ENCODE assay signal across 9 mouse cellular contexts in genomic region chr16:44493868-44494267, GRCm38 (mm10).
DNase-seq lines count a peak whose midpoint lies in the region; ATAC-seq lines count a peak whose summit lies in the region.
"Had no signal": no experiment of that assay in that cellular context is flagged by ENCODE, and none has a peak within 500 bp of the region (broad histone marks: within the 10 kb centered on the region; RNA-seq: fewer than 3 reads in every experiment).

No protein-coding gene starts in this region.

- H3K4me3 ChIP-seq in hindbrain, embryonic 13.5 days, result no peak overlapping the region
- no peak overlapping the region for H3K4me3 ChIP-seq in hindbrain, embryonic 10.5 days
- no peak overlapping the region for H3K4me3 ChIP-seq in embryonic facial prominence, embryonic 11.5 days (ENCODE audit: low read depth, low read length)
- no peak overlapping the region for H3K4me3 ChIP-seq in heart, embryonic 10.5 days
- H3K4me3 ChIP-seq: neural tube, embryonic 12.5 days had no signal

- 29% methylated on average over 6 of the region's 6 CpGs for WGBS in hindbrain, embryonic 13.5 days
- 62% methylated on average over 6 of the region's 6 CpGs for WGBS in hindbrain, embryonic 10.5 days
- WGBS in embryonic facial prominence, embryonic 11.5 days, result 33% methylated on average over 6 of the region's 6 CpGs
- 49% methylated on average over 6 of the region's 6 CpGs for WGBS in heart, embryonic 10.5 days

- no peaks in the 10 kb centered on the region for H3K9me3 ChIP-seq in hindbrain, embryonic 13.5 days
- H3K9me3 ChIP-seq in hindbrain, embryonic 10.5 days, result 0 out of 2 replicates have a peak, but pooled peaks cover 4% of the 10 kb centered on the region
- H3K9me3 ChIP-seq in embryonic facial prominence, embryonic 11.5 days (replicated peaks; ENCODE audit: control insufficient read depth, low read length), result no peaks in the 10 kb centered on the region
- H3K9me3 ChIP-seq in heart, embryonic 10.5 days, result no peaks in the 10 kb centered on the region; the same call in 1 of the 2 replicates
- H3K9me3 ChIP-seq: neural tube, embryonic 12.5 days had no signal

- peak overlapping the region; percentile 75 for H3K27ac ChIP-seq in hindbrain, embryonic 13.5 days
- no peak overlapping the region for H3K27ac ChIP-seq in hindbrain, embryonic 10.5 days
- peak overlapping the region; percentile 28; the same call in 1 of the 2 replicates for H3K27ac ChIP-seq in embryonic facial prominence, embryonic 11.5 days (replicated peaks; ENCODE audit: low read depth, low read length)
- no peak overlapping the region for H3K27ac ChIP-seq in heart, embryonic 10.5 days

- no peak for ATAC-seq in hindbrain, embryonic 13.5 days (ENCODE audit: low FRiP score)
- no peak for ATAC-seq in embryonic facial prominence, embryonic 11.5 days (replicated peaks; ENCODE audit: insufficient number of reproducible peaks, low FRiP score, low TSS enrichment, low read depth)

- peaks cover 38% of the 10 kb centered on the region for H3K4me1 ChIP-seq in hindbrain, embryonic 13.5 days (replicated peaks)
- peaks cover 33% of the 10 kb centered on the region for H3K4me1 ChIP-seq in hindbrain, embryonic 10.5 days (replicated peaks)
- H3K4me1 ChIP-seq in embryonic facial prominence, embryonic 11.5 days (ENCODE audit: control insufficient read depth, insufficient read depth, low read length), result peaks cover 3% of the 10 kb centered on the region; the same call in 1 of the 2 replicates
- H3K4me1 ChIP-seq in heart, embryonic 10.5 days, result 0 out of 2 replicates have a peak, but pooled peaks cover 7% of the 10 kb centered on the region

- no peak overlapping the region for H3K9ac ChIP-seq in hindbrain, embryonic 13.5 days
- no peak overlapping the region for H3K9ac ChIP-seq in embryonic facial prominence, embryonic 11.5 days (replicated peaks; ENCODE audit: low read length)
- H3K9ac ChIP-seq: neural tube, embryonic 12.5 days had no signal

- no peak for DNase-seq in hindbrain, embryonic 10.5 days (ENCODE audit: low spot score)
- peak; percentile 33 for DNase-seq in embryonic facial prominence, embryonic 11.5 days (ENCODE audit: low spot score)
- DNase-seq in heart, embryonic 10.5 days (ENCODE audit: low spot score), result peak; percentile 74
- peak; percentile 65 for DNase-seq in lung, postnatal 36 days
- no peak for DNase-seq in spleen, postnatal 10 days (ENCODE audit: low spot score in 2 of 2)
- DNase-seq in yolk sac, embryonic 10.5 days (ENCODE audit: low spot score), result no peak
- no peak for DNase-seq in frontal cortex, postnatal 25 days (ENCODE audit: low spot score in 2 of 2)

- peaks cover 34% of the 10 kb centered on the region for H3K36me3 ChIP-seq in hindbrain, embryonic 13.5 days
- H3K36me3 ChIP-seq in hindbrain, embryonic 10.5 days, result peaks cover 100% of the 10 kb centered on the region
- peaks cover 21% of the 10 kb centered on the region for H3K36me3 ChIP-seq in embryonic facial prominence, embryonic 11.5 days (replicated peaks; ENCODE audit: control insufficient read depth, insufficient read depth, low read depth, low read length)
- peaks cover 42% of the 10 kb centered on the region for H3K36me3 ChIP-seq in heart, embryonic 10.5 days

- H3K4me2 ChIP-seq in hindbrain, embryonic 13.5 days, result no peak overlapping the region
- H3K4me2 ChIP-seq in embryonic facial prominence, embryonic 11.5 days (ENCODE audit: low read depth, low read length), result no peak overlapping the region
- H3K4me2 ChIP-seq: neural tube, embryonic 12.5 days had no signal

- H3K27me3 ChIP-seq in hindbrain, embryonic 13.5 days, result no peaks in the 10 kb centered on the region
- no peaks in the 10 kb centered on the region for H3K27me3 ChIP-seq in hindbrain, embryonic 10.5 days (ENCODE audit: insufficient read depth, poor library complexity, severe bottlenecking)
- H3K27me3 ChIP-seq in embryonic facial prominence, embryonic 11.5 days (ENCODE audit: control insufficient read depth, insufficient read depth, low read length), result no peaks in the 10 kb centered on the region
- H3K27me3 ChIP-seq in heart, embryonic 10.5 days (ENCODE audit: insufficient read depth, poor library complexity, severe bottlenecking), result no peaks in the 10 kb centered on the region
- H3K27me3 ChIP-seq: neural tube, embryonic 12.5 days had no signal

Comparison
In these comparisons a context has a peak if more than half of its experiments do, and no peak if none do; other contexts are left out.
1. H3K27ac ChIP-seq: peak in hindbrain, embryonic 13.5 days (single experiment) and embryonic facial prominence, embryonic 11.5 days (single experiment); none in hindbrain, embryonic 10.5 days (single experiment) and heart, embryonic 10.5 days (single experiment).
2. DNase-seq: peak in embryonic facial prominence, embryonic 11.5 days (single experiment), heart, embryonic 10.5 days (single experiment) and lung, postnatal 36 days (single experiment); none in hindbrain, embryonic 10.5 days (single experiment), spleen, postnatal 10 days (0 of 2), yolk sac, embryonic 10.5 days (single experiment) and frontal cortex, postnatal 25 days (0 of 2).